Mouse (Mus musculus): ENCODE data around the gene Gjc2.

DNA sequence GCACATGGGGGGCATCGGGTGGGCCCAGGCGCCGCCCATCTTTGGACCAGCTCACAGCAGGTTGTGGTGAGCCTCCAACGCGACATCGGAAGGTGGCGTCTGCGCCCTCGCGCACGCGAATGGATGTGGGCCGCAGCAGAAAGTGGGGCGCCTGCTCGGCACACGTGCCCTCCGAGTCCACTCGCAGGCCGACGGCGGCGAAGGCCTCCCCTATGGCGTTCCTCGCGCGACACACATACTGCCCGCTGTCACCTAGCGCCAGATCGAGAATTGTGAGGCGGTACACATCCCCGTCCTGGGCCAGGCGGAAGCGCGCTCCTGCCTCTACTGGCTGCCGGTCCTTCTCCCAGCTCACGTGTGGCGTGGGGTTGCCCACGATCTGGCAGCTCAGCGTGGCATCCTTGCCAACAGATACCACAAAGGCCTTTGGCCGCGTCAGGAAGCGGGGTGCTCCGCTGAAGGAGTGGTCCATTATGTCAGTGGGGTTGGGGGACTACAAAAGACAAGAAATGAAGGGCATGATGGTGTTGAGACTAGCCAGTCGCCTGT is 47.0 kb downstream of the Gjc2 start, which contains the start of gene Obscn:
- TF ChIP-seq CTCF (IDR thresholded peaks at IDR 0.05; ENCODE audit: low read depth, low read length) = no peak
- TF ChIP-seq POLR2AphosphoS5 (IDR thresholded peaks at IDR 0.05; ENCODE audit: insufficient replicate concordance, low read depth, low read length) = no peak
- TF ChIP-seq TAL1 (conservative IDR thresholded peaks at IDR 0.05; ENCODE audit: low read depth, low read length) = no peak
- no peak for TF ChIP-seq GATA1 (IDR thresholded peaks at IDR 0.05; ENCODE audit: borderline replicate concordance, low read length)
- TF ChIP-seq GATA2 (IDR thresholded peaks at IDR 0.05; ENCODE audit: borderline replicate concordance, low read depth, low read length) = no peak

All from G1E (cell line).